Mouse (Mus musculus) testis, adult 2 months (tissue): ENCODE data around the gene Cfap97d1.

Experiments
- CTCF ChIP-seq: fragments of 200-500 bp; IDR thresholded peaks from 2 replicates; pipeline ENCODE4 v1.5.1; 2012; ENCODE audit warnings: low read depth, mild to moderate bottlenecking, inconsistent platforms, low read length, moderate library complexity; ENCODE audit not compliant: control insufficient read depth, insufficient read depth, insufficient replicate concordance
- POLR2A ChIP-seq: fragments of 200-500 bp; IDR thresholded peaks from 2 replicates; pipeline ENCODE4 v1.6.1; 2012; ENCODE audit warnings: low read depth, mild to moderate bottlenecking, inconsistent platforms, low read length, moderate library complexity; ENCODE audit not compliant: control insufficient read depth

- no peak for TF ChIP-seq POLR2A
- no peak for TF ChIP-seq CTCF
These were observed 47.7 kb upstream of the Cfap97d1 start for GRCm38 (mm10) chr11:101936421-101936820.
